Mouse (Mus musculus) heart, embryonic 12.5 days (tissue): ENCODE measurements at regions not wholly inside any gene's neighbourhood (a gene's known extent, or its start where the extent isn't known, plus 50 kb on each side); places are given as distances from the start of the nearest gene placed in this dataset.

Experiments
- ATAC-seq: fragments of 200-750 bp; cut with Nextera tagmentation; 2 replicates; pipeline ENCODE4 v1.8.0; 2017; ENCODE audit warnings: moderate TSS enrichment, moderate library complexity; ENCODE audit not compliant: insufficient number of reproducible peaks, low FRiP score
- H3K27ac ChIP-seq: fragments of 300-500 bp; sonication (generic); 2 replicates; pipeline ENCODE4 v1.5.1; 2016; ENCODE audit warnings: mild to moderate bottlenecking, moderate library complexity; ENCODE audit not compliant: poor library complexity, severe bottlenecking
- H3K27me3 ChIP-seq: fragments of 300-500 bp; sonication (generic); replicated peaks from 2 replicates; pipeline ENCODE4 v1.6.1; 2016; ENCODE audit warnings: mild to moderate bottlenecking, moderate library complexity
- H3K36me3 ChIP-seq: fragments of 300-500 bp; sonication (generic); 2 replicates; pipeline ENCODE4 v1.6.1; 2016; ENCODE audit warnings: mild to moderate bottlenecking, moderate library complexity
- H3K4me1 ChIP-seq: fragments of 300-500 bp; sonication (generic); replicated peaks from 2 replicates; pipeline ENCODE4 v1.6.1; 2016; ENCODE audit warnings: mild to moderate bottlenecking
- H3K4me2 ChIP-seq: fragments of 300-500 bp; sonication (generic); 2 replicates; pipeline ENCODE4 v1.6.1; 2016; ENCODE audit warnings: mild to moderate bottlenecking, moderate library complexity
- H3K4me3 ChIP-seq: fragments of 300-500 bp; sonication (generic); 2 replicates; pipeline ENCODE4 v1.5.1; 2016; ENCODE audit warnings: mild to moderate bottlenecking
- H3K9ac ChIP-seq: fragments of 300-500 bp; sonication (generic); 2 replicates; pipeline ENCODE4 v1.6.1; 2016; ENCODE audit warnings: mild to moderate bottlenecking, moderate library complexity
- H3K9me3 ChIP-seq: fragments of 300-500 bp; sonication (generic); replicated peaks from 2 replicates; pipeline ENCODE4 v1.6.1; 2016; ENCODE audit warnings: mild to moderate bottlenecking, moderate library complexity
- WGBS: fragments of 180-500 bp; shearing (Covaris S2); methylation state at CpG from one replicate; pipeline ENCODE4 v1.1.7; 2016; 5-methylcytosine and 5-hydroxymethylcytosine counted together

DNA sequence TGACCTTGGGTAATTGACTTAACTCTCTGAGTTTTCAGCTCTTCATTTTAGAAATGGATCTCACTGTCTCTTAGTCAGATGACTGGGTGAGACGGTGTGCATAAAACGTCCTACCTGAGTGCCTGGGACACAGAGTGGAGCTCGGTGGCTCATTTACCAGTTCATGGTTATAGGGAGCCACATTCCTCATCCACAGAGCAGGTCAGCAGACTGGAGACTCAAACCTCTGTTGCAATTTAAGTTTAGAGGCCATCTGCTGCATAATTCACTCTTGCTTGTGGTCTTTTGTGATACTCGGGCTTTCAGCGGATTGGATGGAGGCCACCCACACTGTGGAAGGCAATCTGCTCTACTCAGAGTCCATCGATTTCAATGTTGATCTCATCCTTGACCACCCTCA lies 343.8 kb upstream of the Kif2a start:
- no peak overlapping the region for H3K4me2 ChIP-seq
- WGBS: 82% methylated on average over 6 of the region's 6 CpGs
- ATAC-seq: no peak

GRCm38 (mm10) chr13:107365241-107365640 lies 343.3 kb upstream of the Kif2a start:
- no peak overlapping the region for H3K27ac ChIP-seq
- H3K4me1 ChIP-seq: no peaks in the 10 kb centered on the region
- no peak overlapping the region for H3K9ac ChIP-seq
- H3K27me3 ChIP-seq: no peaks in the 10 kb centered on the region
- 67% methylated on average over 7 of the region's 7 CpGs for WGBS
- no peaks in the 10 kb centered on the region for H3K36me3 ChIP-seq
- H3K4me3 ChIP-seq: no peak overlapping the region
- H3K9me3 ChIP-seq: no peaks in the 10 kb centered on the region
- ATAC-seq: no peak
- no peak overlapping the region for H3K4me2 ChIP-seq

More for the DNA sequence above, 343.8 kb upstream of the Kif2a start:
- Histone ChIP-seq H3K4me3 (no peak overlapping the region), H3K4me1 (no peaks in the 10 kb centered on the region), H3K36me3 (no peaks in the 10 kb centered on the region), H3K9me3 (no peaks in the 10 kb centered on the region), H3K27ac (no peak overlapping the region), H3K27me3 (no peaks in the 10 kb centered on the region), H3K9ac (no peak overlapping the region)

- WGBS: 67% methylated on average over 8 of the region's 8 CpGs
- no peaks in the 10 kb centered on the region for H3K36me3 ChIP-seq
- no peaks in the 10 kb centered on the region for H3K9me3 ChIP-seq
- H3K4me1 ChIP-seq: no peaks in the 10 kb centered on the region
- H3K27ac ChIP-seq: no peak overlapping the region
- H3K4me3 ChIP-seq: no peak overlapping the region
- no peak overlapping the region for H3K4me2 ChIP-seq
- ATAC-seq: no peak
- no peaks in the 10 kb centered on the region for H3K27me3 ChIP-seq
- H3K9ac ChIP-seq: no peak overlapping the region
Measured at GRCm38 (mm10) chr13:107362806-107363687, 341.1 kb upstream of the Kif2a start.

DNA sequence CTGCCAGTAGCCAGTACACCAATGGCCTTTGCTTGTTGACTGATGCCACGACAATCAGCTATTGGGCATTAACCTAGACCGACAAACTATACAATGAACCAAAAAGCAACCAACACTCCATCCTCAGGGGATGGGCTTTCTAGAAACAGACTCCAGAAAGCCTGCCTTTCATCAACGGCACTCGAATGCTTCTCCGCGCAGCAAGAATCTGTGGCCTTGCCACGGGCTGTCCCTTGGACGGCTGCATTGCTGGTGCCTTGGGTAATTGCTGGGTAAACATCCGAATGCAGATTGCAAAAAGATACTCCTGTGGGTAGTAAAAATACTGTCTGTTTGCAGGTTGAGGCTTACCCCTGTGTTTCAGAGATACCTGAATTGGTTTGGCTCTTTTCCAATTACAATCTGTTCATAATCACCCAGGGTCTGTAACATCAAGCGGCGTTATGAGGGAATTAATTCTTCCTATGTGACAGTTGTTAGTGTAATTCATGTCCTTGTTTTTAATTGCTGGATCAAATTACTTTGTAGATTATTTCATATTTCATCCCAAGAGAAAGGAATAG lies 319.0 kb upstream of the Kif2a start:
- WGBS: 70% methylated on average over 11 of the region's 11 CpGs
- no peak overlapping the region for H3K27ac ChIP-seq
- ATAC-seq: no peak
- H3K4me1 ChIP-seq: no peaks in the 10 kb centered on the region
- H3K36me3 ChIP-seq: no peaks in the 10 kb centered on the region
- no peaks in the 10 kb centered on the region for H3K9me3 ChIP-seq
- H3K9ac ChIP-seq: no peak overlapping the region
- no peak overlapping the region for H3K4me2 ChIP-seq
- no peak overlapping the region for H3K4me3 ChIP-seq
- H3K27me3 ChIP-seq: no peaks in the 10 kb centered on the region

DNA sequence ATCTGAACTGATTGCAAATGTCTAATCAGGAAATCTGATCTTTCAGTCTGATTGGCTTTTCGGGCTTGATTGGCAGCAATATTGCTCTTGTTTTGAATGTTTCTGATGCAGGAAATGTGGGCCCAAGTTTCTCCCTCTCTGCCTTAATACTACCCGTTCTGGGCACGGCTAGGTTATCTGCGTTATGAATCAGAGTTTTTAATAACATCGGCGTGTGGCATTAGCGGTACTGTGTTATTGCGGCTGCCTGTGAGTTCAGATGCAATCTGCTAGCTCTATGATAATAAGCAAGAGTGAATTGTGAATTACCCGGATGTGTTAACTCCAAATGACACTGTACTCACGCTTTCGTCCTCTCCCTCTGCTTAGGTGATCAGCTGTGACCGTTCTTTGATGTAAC lies 316.2 kb upstream of the Kif2a start:
- no peak overlapping the region for H3K9ac ChIP-seq
- H3K4me2 ChIP-seq: no peak overlapping the region
- no peaks in the 10 kb centered on the region for H3K27me3 ChIP-seq
- H3K4me1 ChIP-seq: no peaks in the 10 kb centered on the region
- ATAC-seq: no peak
- WGBS: 88% methylated on average over 12 of the region's 12 CpGs
- no peaks in the 10 kb centered on the region for H3K36me3 ChIP-seq
- H3K4me3 ChIP-seq: no peak overlapping the region
- H3K9me3 ChIP-seq: no peaks in the 10 kb centered on the region
- H3K27ac ChIP-seq: no peak overlapping the region

GRCm38 (mm10) chr13:107337111-107337510 lies 315.2 kb upstream of the Kif2a start:
- H3K27ac ChIP-seq: no peak overlapping the region
- no peaks in the 10 kb centered on the region for H3K4me1 ChIP-seq
- no peak overlapping the region for H3K4me3 ChIP-seq
- no peak for ATAC-seq
- no peak overlapping the region for H3K9ac ChIP-seq
- WGBS: 74% methylated on average over 10 of the region's 10 CpGs
- no peaks in the 10 kb centered on the region for H3K27me3 ChIP-seq
- H3K4me2 ChIP-seq: no peak overlapping the region
- no peaks in the 10 kb centered on the region for H3K36me3 ChIP-seq
- H3K9me3 ChIP-seq: no peaks in the 10 kb centered on the region

DNA sequence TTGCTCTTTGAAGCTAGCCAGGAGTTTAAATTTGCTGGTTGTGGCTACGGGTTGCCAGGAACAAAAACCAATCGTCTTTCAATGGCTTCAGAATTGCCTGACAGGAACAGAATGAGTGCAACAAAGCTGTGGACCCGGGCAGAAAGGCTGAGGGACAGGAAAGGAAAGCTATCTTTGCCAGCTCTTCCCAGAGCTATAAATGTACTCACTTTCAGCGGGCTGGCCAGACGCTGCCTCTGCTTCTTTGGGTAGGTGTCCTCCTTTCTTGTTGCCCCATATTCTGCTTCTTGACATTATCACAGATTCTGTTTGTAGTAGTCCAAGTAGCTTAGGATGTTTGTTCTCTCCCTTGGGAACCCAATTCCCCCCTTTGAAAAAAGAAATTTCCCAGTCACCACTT lies 307.4 kb upstream of the Kif2a start:
- H3K9ac ChIP-seq: no peak overlapping the region
- no peak overlapping the region for H3K4me2 ChIP-seq
- ATAC-seq: no peak
- H3K4me1 ChIP-seq: no peaks in the 10 kb centered on the region
- H3K27me3 ChIP-seq: no peaks in the 10 kb centered on the region
- H3K27ac ChIP-seq: no peak overlapping the region
- no peak overlapping the region for H3K4me3 ChIP-seq
- H3K36me3 ChIP-seq: no peaks in the 10 kb centered on the region
- H3K9me3 ChIP-seq: no peaks in the 10 kb centered on the region
- 51% methylated on average over 5 of the region's 5 CpGs for WGBS

DNA sequence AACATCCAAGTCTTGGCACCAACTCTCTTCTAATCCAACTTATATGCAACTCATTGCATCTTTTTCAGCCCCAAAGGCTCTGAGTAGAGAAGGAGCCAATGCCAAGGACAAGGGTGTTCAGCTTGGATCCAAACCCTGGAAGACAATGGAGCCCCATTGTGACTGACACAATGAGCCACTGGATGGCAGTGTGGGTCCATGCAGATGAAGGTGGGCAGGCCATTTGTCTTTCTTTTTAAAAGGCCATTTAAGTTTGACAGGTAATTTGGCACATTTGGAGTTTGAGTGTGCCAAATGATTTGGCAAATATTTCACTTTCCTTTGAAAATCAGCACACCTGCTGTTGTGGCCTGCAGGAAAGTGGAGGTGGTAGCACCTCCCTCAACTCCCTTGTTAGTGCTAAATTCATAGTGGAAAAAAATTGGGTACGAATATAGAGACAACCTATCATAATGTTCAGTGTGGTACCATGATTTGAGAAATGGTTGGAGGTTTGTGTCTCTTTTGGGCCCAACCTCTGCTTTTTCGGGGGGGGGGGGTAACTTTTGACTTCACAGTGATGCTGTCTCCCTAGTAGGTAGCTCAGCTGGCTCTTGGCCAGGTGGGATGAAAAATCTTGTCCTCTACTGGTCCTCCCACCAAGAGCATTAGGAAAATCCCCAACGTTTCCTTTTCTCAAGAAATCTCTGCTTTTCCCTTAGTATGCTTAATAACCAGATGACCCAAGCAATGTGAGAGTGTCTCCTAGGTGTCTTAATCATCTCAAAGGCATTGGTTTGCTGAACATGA lies 304.0 kb upstream of the Kif2a start:
- no peaks in the 10 kb centered on the region for H3K27me3 ChIP-seq
- H3K27ac ChIP-seq: no peak overlapping the region
- no peak overlapping the region for H3K4me2 ChIP-seq
- no peaks in the 10 kb centered on the region for H3K9me3 ChIP-seq
- no peaks in the 10 kb centered on the region for H3K36me3 ChIP-seq
- H3K4me1 ChIP-seq: no peaks in the 10 kb centered on the region
- ATAC-seq: no peak
- no peak overlapping the region for H3K4me3 ChIP-seq
- H3K9ac ChIP-seq: no peak overlapping the region
- WGBS: 47% methylated on average over 3 of the region's 3 CpGs

DNA sequence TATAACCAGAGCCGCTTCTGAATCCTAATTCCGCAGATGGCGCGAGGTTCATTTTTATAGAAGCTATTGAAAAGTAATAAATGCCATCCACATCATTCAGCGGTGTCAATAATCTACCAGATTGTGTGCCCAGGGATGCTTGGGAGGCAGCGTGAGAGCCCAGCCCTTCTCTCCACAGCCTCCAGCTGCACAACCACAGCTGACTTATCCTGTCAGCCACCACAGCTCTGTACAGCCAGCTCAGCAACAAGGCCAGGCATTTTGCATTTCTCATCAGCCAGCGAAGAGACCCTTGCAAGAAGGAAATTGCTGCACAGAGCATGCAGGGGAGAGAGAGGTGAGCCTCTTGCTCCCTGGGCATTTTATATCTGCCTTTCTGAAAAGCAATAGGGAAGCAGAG lies 292.8 kb upstream of the Kif2a start:
- Histone ChIP-seq H3K27me3 (no peaks in the 10 kb centered on the region), H3K36me3 (no peaks in the 10 kb centered on the region), H3K9me3 (no peaks in the 10 kb centered on the region), H3K4me3 (no peak overlapping the region), H3K27ac (no peak overlapping the region), H3K4me1 (no peaks in the 10 kb centered on the region), H3K9ac (no peak overlapping the region), H3K4me2 (no peak overlapping the region)
- 89% methylated on average over 7 of the region's 7 CpGs for WGBS
- no peak for ATAC-seq

GRCm38 (mm10) chr13:107308958-107309639 lies 287.2 kb upstream of the Kif2a start:
- Histone ChIP-seq H3K4me1 (no peaks in the 10 kb centered on the region), H3K4me2 (no peak overlapping the region), H3K27ac (no peak overlapping the region), H3K36me3 (no peaks in the 10 kb centered on the region), H3K9ac (no peak overlapping the region), H3K27me3 (no peaks in the 10 kb centered on the region), H3K9me3 (no peaks in the 10 kb centered on the region), H3K4me3 (no peak overlapping the region)
- no peak for ATAC-seq
- WGBS: 70% methylated on average over 6 of the region's 6 CpGs

- Histone ChIP-seq H3K4me2 (no peak overlapping the region), H3K27ac (no peak overlapping the region), H3K27me3 (no peaks in the 10 kb centered on the region), H3K9ac (no peak overlapping the region), H3K9me3 (no peaks in the 10 kb centered on the region), H3K36me3 (no peaks in the 10 kb centered on the region), H3K4me3 (no peak overlapping the region), H3K4me1 (peaks cover 5% of the 10 kb centered on the region)
- 79% methylated on average over 2 of the region's 2 CpGs for WGBS
- no peak for ATAC-seq
Measured at GRCm38 (mm10) chr13:107308404-107308803, 286.5 kb upstream of the Kif2a start.
